17 mouse cellular contexts compared by ENCODE assay signal in the genomic region with DNA sequence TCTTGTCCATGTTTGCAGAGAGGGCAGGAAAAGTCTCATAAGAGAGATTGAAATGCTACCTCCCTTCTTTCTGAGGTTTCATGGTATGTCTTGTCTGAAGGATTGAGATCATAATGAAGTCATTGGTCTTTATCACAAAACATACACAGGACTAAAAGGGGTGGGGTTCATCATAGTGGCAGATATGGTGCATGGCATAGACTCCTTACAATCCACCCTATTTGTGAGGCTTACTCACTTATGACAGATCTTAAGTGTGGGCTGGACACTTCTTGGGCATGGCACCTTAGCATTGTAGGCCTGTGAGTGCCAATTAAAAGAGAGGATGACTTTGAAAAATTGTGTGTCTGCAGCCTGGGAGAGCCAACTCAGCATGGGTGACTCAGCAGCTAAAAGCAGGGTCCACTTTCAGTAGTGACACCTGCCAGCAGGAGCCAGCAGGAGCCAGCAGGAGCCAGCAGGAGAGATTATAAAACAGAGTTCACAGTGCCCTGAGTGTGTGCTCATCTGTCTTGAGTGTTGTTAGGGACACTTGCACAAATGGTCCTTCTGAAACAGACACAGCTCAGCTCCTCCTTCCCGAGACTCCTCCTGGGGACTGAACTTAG. TPM values are rescaled to one million over a fixed set of nuclear protein-coding genes. Genes with fewer than 3 reads are reported as not detected.
A peak's percentile ranks its signal among the peaks of the same experiment; 100 is the strongest.
DNase-seq lines count a peak whose midpoint lies in the region; ATAC-seq and TF ChIP-seq lines count a peak whose summit lies in the region.
"Had no signal": no experiment of that assay in that cellular context is flagged by ENCODE, and none has a peak within 500 bp of the region (broad histone marks: within the 10 kb centered on the region; RNA-seq: fewer than 3 reads in every experiment).

No protein-coding gene starts in this region.

- no peak for ATAC-seq in hindbrain, embryonic 13.5 days (ENCODE audit: low FRiP score)
- ATAC-seq in hindbrain, postnatal 0 days: no peak
- no peak for ATAC-seq in kidney, embryonic 15.5 days (replicated peaks; ENCODE audit: low FRiP score)

- H3K27ac ChIP-seq in hindbrain, embryonic 13.5 days: peak overlapping the region; percentile 19; the same call in 1 of the 2 replicates
- H3K27ac ChIP-seq in hindbrain, postnatal 0 days: no peak overlapping the region
- H3K27ac ChIP-seq in cortical plate, adult 2 months (ENCODE audit: insufficient read depth, low read length): peak overlapping the region; percentile 83; the same call in 1 of the 2 replicates
- H3K27ac ChIP-seq in kidney, embryonic 15.5 days: no peak overlapping the region
- H3K27ac ChIP-seq: heart, embryonic 13.5 days; macrophage had no signal

- no peaks in the 10 kb centered on the region for H3K27me3 ChIP-seq in hindbrain, embryonic 13.5 days
- H3K27me3 ChIP-seq in hindbrain, postnatal 0 days (ENCODE audit: insufficient read depth, low read length): no peaks in the 10 kb centered on the region
- no peaks in the 10 kb centered on the region for H3K27me3 ChIP-seq in kidney, embryonic 15.5 days
- H3K27me3 ChIP-seq: CH12.LX; heart, embryonic 13.5 days; hindbrain, embryonic 15.5 days had no signal

- H3K36me3 ChIP-seq in hindbrain, embryonic 13.5 days: no peaks in the 10 kb centered on the region
- no peaks in the 10 kb centered on the region for H3K36me3 ChIP-seq in hindbrain, postnatal 0 days (ENCODE audit: insufficient read depth, low read length)
- no peaks in the 10 kb centered on the region for H3K36me3 ChIP-seq in kidney, embryonic 15.5 days
- H3K36me3 ChIP-seq: heart, embryonic 13.5 days; hindbrain, embryonic 15.5 days had no signal

- no peak for TF ChIP-seq CTCF in hindbrain, postnatal 0 days (IDR thresholded peaks at IDR 0.05; ENCODE audit: low read depth)
- TF ChIP-seq CTCF in cortical plate, adult 2 months (IDR thresholded peaks at IDR 0.05; ENCODE audit: extremely low read depth, insufficient read depth, low read length): no peak

- WGBS in hindbrain, embryonic 13.5 days: 52% methylated on average over 1 of the region's 1 CpGs
- 68% methylated on average over 1 of the region's 1 CpGs for WGBS in hindbrain, postnatal 0 days
- WGBS in kidney, embryonic 15.5 days: 38% methylated on average over 1 of the region's 1 CpGs

- no peak overlapping the region for H3K9ac ChIP-seq in hindbrain, embryonic 13.5 days
- H3K9ac ChIP-seq in hindbrain, postnatal 0 days (replicated peaks; ENCODE audit: low read length): no peak overlapping the region
- no peak overlapping the region for H3K9ac ChIP-seq in kidney, embryonic 15.5 days
- H3K9ac ChIP-seq: heart, embryonic 13.5 days; hindbrain, embryonic 15.5 days had no signal

- TF ChIP-seq POLR2A in cortical plate, adult 2 months (IDR thresholded peaks at IDR 0.05; ENCODE audit: extremely low read depth, insufficient read depth, low read length): no peak

- DNase-seq in hindbrain, postnatal 0 days (ENCODE audit: low spot score): no peak
- peak; percentile 20 for DNase-seq in liver
- DNase-seq in lung, postnatal 25 days (ENCODE audit: low spot score): peak; percentile 50
- DNase-seq in kidney, postnatal 36 days: no peak
- DNase-seq: cerebellum, postnatal 36 days; left cerebral cortex, postnatal 4 days had no signal

- H3K4me1 ChIP-seq in hindbrain, embryonic 13.5 days (replicated peaks): peaks cover 12% of the 10 kb centered on the region; the same call in 1 of the 2 replicates
- no peaks in the 10 kb centered on the region for H3K4me1 ChIP-seq in hindbrain, postnatal 0 days (ENCODE audit: insufficient read depth, low read length)
- H3K4me1 ChIP-seq in cortical plate, adult 2 months (ENCODE audit: control insufficient read depth, insufficient read depth, low read length): no peaks in the 10 kb centered on the region
- no peaks in the 10 kb centered on the region for H3K4me1 ChIP-seq in kidney, embryonic 15.5 days
- H3K4me1 ChIP-seq: heart, embryonic 13.5 days had no signal

- H3K4me2 ChIP-seq in hindbrain, embryonic 13.5 days: no peak overlapping the region
- H3K4me2 ChIP-seq in hindbrain, postnatal 0 days (ENCODE audit: low read depth, low read length): no peak overlapping the region
- no peak overlapping the region for H3K4me2 ChIP-seq in kidney, embryonic 15.5 days
- H3K4me2 ChIP-seq: heart, embryonic 13.5 days had no signal

- H3K4me3 ChIP-seq in hindbrain, embryonic 13.5 days: no peak overlapping the region
- no peak overlapping the region for H3K4me3 ChIP-seq in hindbrain, postnatal 0 days (ENCODE audit: low read length)
- no peak overlapping the region for H3K4me3 ChIP-seq in cortical plate, adult 2 months (ENCODE audit: insufficient read depth, low read length)
- H3K4me3 ChIP-seq in kidney, embryonic 15.5 days (replicated peaks): no peak overlapping the region
- H3K4me3 ChIP-seq: heart, embryonic 13.5 days; hindbrain, embryonic 15.5 days had no signal

- H3K9me3 ChIP-seq in hindbrain, embryonic 13.5 days: no peaks in the 10 kb centered on the region
- no peaks in the 10 kb centered on the region for H3K9me3 ChIP-seq in hindbrain, postnatal 0 days (ENCODE audit: low read length)
- H3K9me3 ChIP-seq in kidney, embryonic 15.5 days (replicated peaks): no peaks in the 10 kb centered on the region
- H3K9me3 ChIP-seq: heart, embryonic 13.5 days; hindbrain, embryonic 15.5 days had no signal

RNA-seq across cellular contexts. Expression of a gene that starts 36.4 kb away (rescaled TPM):
- 43.8 and 44.7 TPM in 2 replicates for polyA plus RNA-seq in hindbrain, embryonic 13.5 days (2015; fragmentation: Nextera tagmentation; extraction: Ambion mirVana)
- 78.2 and 125 TPM in 2 replicates for total RNA-seq in hindbrain, postnatal 0 days (2014; rRNA removed)
- polyA plus RNA-seq in hindbrain, postnatal 0 days (2015; fragmentation: Nextera tagmentation; extraction: Ambion mirVana): 37.8 and 41.1 TPM in 2 replicates
- 70.2 and 70.3 TPM in 2 replicates for polyA plus RNA-seq in cortical plate, adult 2 months (2012; rRNA removed)
- 11.5 and 12.3 TPM in 2 replicates for polyA plus RNA-seq in kidney, embryonic 15.5 days (2015; fragmentation: Nextera tagmentation; extraction: Ambion mirVana)

RNA-seq across cellular contexts. Expression of a gene that starts 57.8 kb away (rescaled TPM):
- polyA plus RNA-seq in hindbrain, embryonic 13.5 days (2015; fragmentation: Nextera tagmentation; extraction: Ambion mirVana): not detected in 2 replicates
- total RNA-seq in hindbrain, postnatal 0 days (2014; rRNA removed): not detected in 2 replicates
- not detected in 2 replicates for polyA plus RNA-seq in hindbrain, postnatal 0 days (2015; fragmentation: Nextera tagmentation; extraction: Ambion mirVana)
- polyA plus RNA-seq in cortical plate, adult 2 months (2012; rRNA removed): not detected in 2 replicates
- polyA plus RNA-seq in kidney, embryonic 15.5 days (2015; fragmentation: Nextera tagmentation; extraction: Ambion mirVana): not detected in 2 replicates
- total RNA-seq: adrenal gland, adult 18-20 months; CH12.LX; layer of hippocampus, postnatal 14 days; left cerebral cortex, postnatal 4 days had no signal
- polyA plus RNA-seq: heart, embryonic 13.5 days; hindbrain, embryonic 15.5 days; kidney, embryonic 16.5 days; macrophage; urinary bladder, adult 2 months had no signal

Comparison
In these comparisons a context has a peak if more than half of its experiments do, and no peak if none do; other contexts are left out.
1. H3K27ac ChIP-seq: peak in hindbrain, embryonic 13.5 days (single experiment) and cortical plate, adult 2 months (single experiment); none in hindbrain, postnatal 0 days (single experiment) and kidney, embryonic 15.5 days (single experiment).
2. DNase-seq: peak in liver (single experiment) and lung, postnatal 25 days (single experiment); none in hindbrain, postnatal 0 days (single experiment) and kidney, postnatal 36 days (0 of 2).